Mouse (Mus musculus) thymus, adult 18-20 months (tissue): ENCODE measurements around the gene 1700109H08Rik.
"Not testable (repeated sequence)": the region's sequence is repeated elsewhere in the genome, so short reads cannot be mapped to it uniquely, and the experiment has no call there.

Experiments used
- DNase-seq, 2 experiments: peaks; one replicate each; pipeline ENCODE4 v3.0.0; 2022; ENCODE audit warnings: mixed read lengths in 2 of 2

1700109H08Rik gene

GRCm38 (mm10) chr5:3600298-3600697 is 28.9 kb downstream of the 1700109H08Rik start:
- DNase-seq = no peak

GRCm38 (mm10) chr5:3600790-3601189 is 29.4 kb downstream of the 1700109H08Rik start:
- DNase-seq = no peak

- no peak for DNase-seq
Measured at GRCm38 (mm10) chr5:3607114-3607513, 35.7 kb downstream of the 1700109H08Rik start.

GRCm38 (mm10) chr5:3609241-3609640 is 37.9 kb downstream of the 1700109H08Rik start:
- no peak for DNase-seq

GRCm38 (mm10) chr5:3611835-3612234 is 40.5 kb downstream of the 1700109H08Rik start:
- DNase-seq = not testable (repeated sequence)

GRCm38 (mm10) chr5:3620486-3620885 is 49.1 kb downstream of the 1700109H08Rik start:
- no peak for DNase-seq

- DNase-seq = no peak
Measured at GRCm38 (mm10) chr5:3630055-3630454, 58.7 kb downstream of the 1700109H08Rik start.

- DNase-seq = no peak
Measured at GRCm38 (mm10) chr5:3631512-3632271, 60.3 kb downstream of the 1700109H08Rik start.

- no peak for DNase-seq
Measured at GRCm38 (mm10) chr5:3632285-3632684, 60.9 kb downstream of the 1700109H08Rik start.

GRCm38 (mm10) chr5:3633315-3633714 is 61.9 kb downstream of the 1700109H08Rik start:
- DNase-seq = no peak

GRCm38 (mm10) chr5:3633951-3634350 is 62.6 kb downstream of the 1700109H08Rik start:
- DNase-seq = no peak
